18 mouse cellular contexts compared by ENCODE assay signal in the genomic region with DNA sequence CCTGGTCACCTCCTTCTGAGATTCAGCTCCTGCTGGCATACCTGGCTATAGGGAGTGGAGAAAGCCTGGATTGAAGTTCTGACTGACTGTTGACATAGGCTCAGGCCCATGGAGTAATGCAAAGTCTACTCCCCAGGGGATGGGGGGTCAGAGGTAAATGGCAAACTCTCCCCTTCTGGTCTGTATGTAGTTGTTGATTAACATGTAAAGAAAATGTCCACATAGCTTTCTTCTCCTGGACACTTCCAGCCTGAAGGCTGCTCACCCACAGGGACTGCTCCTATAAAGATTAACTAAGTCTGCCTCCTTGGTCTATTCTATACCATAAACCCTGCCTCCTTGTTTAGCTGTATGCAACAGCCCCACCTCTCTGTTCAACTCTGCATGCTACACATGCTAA. TPM values are rescaled to one million over a fixed set of nuclear protein-coding genes. Genes with fewer than 3 reads are reported as not detected.
"Had no signal": no experiment of that assay in that cellular context is flagged by ENCODE, and none has a peak within 500 bp of the region (broad histone marks: within the 10 kb centered on the region; RNA-seq: fewer than 3 reads in every experiment).

No protein-coding gene starts in this region.

- ATAC-seq: midbrain, embryonic 16.5 days had no signal

- H3K27me3 ChIP-seq: midbrain, embryonic 12.5 days; neural tube, embryonic 12.5 days; stomach, embryonic 15.5 days had no signal

- H3K4me2 ChIP-seq: lung, embryonic 14.5 days; midbrain, embryonic 12.5 days; neural tube, embryonic 12.5 days; stomach, embryonic 15.5 days had no signal

- H3K36me3 ChIP-seq: midbrain, embryonic 10.5 days; midbrain, embryonic 12.5 days; neural tube, embryonic 12.5 days; stomach, embryonic 15.5 days had no signal

- H3K9ac ChIP-seq: lung, embryonic 14.5 days; midbrain, embryonic 12.5 days; neural tube, embryonic 12.5 days; stomach, embryonic 15.5 days had no signal

- H3K4me1 ChIP-seq: midbrain, embryonic 12.5 days; neural tube, embryonic 12.5 days; stomach, embryonic 15.5 days had no signal

- H3K27ac ChIP-seq: midbrain, embryonic 10.5 days; midbrain, embryonic 12.5 days; neural tube, embryonic 12.5 days; stomach, embryonic 15.5 days; stomach, postnatal 0 days had no signal

- H3K9me3 ChIP-seq: midbrain, embryonic 10.5 days; midbrain, embryonic 12.5 days; stomach, embryonic 15.5 days had no signal

- DNase-seq: lung, adult 18-20 months; lung, embryonic 14.5 days; lung, postnatal 10 days; lung, postnatal 4 days; midbrain, embryonic 14.5 days; right cerebral cortex, postnatal 14 days; thymus, adult 2 months; thymus, postnatal 25 days; thymus, postnatal 4 days had no signal

- H3K4me3 ChIP-seq: midbrain, embryonic 10.5 days; midbrain, embryonic 12.5 days; neural tube, embryonic 12.5 days; stomach, embryonic 15.5 days had no signal

RNA-seq across cellular contexts. Expression of gene Cav3, which starts 6.7 kb away (rescaled TPM):
- total RNA-seq: megakaryocyte, adult 5-6 weeks; megakaryocyte-erythroid progenitor cell, adult 5-6 weeks; neutrophil, adult 5-6 weeks had no signal
- polyA plus RNA-seq: midbrain, embryonic 10.5 days; midbrain, embryonic 12.5 days; midbrain, embryonic 14.5 days had no signal

RNA-seq across cellular contexts. Expression of gene Oxtr, which starts 23.7 kb away (rescaled TPM):
- total RNA-seq: megakaryocyte-erythroid progenitor cell, adult 5-6 weeks; neutrophil, adult 5-6 weeks had no signal
